Mouse (Mus musculus): ENCODE results near the gene Ube3b.

Gene Ube3b

DNA sequence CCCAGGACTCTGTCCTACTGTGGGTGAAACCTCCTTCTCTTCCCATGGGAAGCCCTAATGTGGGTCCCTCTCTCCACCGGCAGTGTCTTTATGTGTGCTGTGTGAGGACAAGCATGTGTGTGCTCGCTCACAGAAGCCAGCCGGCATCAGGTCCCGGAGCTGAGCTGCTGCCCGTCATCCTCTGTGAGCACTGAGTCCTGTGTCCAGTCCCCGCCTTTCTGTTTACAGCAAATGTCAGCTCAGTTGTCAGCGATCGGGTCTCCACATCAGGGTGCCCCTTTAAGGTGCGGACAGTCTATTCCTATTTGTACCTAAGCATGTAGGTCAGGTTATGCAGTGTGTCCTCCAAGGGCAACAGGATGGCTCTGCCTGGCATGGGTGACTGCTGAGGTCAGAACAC is 6.8 kb upstream of the Ube3b start:
- no peak for DNase-seq (ENCODE audit: low spot score in 2 of 2)

DNA sequence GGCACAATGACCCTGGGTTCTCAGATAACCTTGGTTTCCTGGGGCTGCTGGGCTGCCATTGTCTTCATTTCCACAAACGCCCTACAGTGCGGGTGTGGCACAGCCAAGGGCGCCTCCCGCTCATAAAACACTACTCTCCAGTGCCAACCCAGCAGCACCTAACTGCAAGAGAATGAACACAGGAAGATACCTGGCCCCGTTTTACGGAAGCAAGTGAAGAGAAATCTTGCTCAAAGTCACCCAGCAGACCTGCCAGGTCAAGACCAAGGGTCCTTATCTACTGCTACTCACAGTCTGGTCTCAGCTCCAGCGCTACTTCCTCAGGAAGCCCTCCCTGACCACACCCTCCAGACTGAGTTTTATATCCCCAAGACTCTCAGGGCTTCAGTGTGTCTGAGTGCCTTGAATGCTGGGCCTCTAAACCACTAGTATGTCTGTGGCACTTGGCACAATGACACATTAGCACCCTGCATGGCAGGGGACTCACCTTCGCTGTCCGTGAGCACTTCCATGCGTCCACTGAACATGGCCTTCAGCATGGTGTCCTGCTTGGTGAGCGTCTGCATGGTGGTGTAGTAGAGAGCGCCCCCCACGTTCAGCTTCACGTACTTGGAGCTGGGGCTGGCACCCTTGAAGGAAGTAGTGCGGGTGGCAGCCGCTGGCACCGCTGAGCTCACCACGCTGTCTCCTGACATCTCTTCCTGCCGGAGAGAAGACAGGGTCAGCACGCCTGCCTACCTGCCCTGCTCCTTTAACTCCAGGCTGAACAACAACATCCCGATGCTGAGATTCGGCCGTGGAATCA is 5.8 kb upstream of the Ube3b start:
- DNase-seq (ENCODE audit: low spot score in 2 of 2): peak; percentile 47 to 71

DNA sequence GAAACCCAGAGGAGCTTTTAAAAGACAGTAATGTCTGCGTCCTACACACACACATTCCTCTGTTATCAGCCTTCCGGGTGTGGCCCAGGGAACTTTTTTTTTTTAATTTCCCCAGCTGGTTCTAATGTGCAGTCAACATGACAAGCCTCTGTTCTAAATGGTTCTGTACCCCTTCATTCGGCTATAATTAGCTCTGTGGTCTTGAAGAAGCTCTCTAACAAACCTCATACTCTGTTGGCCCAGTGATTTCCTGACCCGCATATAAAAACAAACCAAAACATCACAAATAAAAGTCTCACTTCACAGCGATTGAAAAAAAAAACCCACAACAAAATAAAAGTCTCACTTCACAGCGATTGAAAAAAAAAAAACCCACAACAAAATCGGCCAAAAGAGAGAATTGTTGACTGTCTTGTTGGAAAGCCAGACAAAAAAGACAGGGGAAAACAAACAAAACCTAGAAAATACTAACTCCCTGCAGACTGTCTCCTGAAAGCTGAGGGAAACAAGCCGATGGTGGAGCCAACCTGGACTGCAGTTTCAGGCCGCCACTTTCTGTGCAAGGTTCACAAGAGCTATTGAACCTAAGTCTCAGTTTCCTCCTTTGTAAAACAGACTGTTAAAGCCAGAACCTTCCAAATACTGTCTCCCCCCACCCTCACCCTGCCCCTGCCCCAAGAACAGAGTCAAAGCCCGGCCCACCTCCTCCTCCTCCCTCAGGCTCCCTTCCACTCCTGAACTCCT is 2.1 kb upstream of the Ube3b start:
- DNase-seq (ENCODE audit: low spot score in 2 of 2): peak; percentile 39 to 41

DNA sequence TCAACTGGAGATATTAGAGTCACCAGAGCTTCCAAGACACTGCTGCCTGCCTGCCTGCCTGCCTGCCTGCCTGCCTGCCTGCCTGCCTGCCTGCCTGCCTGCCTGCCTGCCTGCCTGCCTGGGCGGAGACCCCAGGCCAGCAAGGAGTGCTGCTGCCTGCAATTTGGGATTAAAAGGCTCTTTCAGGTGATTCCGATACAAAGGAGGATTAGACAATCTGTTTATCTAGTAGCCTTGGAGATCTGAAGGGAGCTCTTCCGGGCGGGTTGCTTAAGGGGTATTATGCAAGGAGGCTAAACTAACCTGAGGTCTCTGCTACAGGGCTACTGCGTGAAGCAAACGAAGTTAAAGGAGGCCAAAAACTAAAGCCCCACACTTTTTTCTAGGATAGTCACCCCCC is 1.5 kb upstream of the Ube3b start:
- no peak for DNase-seq (ENCODE audit: low spot score in 2 of 2)

DNA sequence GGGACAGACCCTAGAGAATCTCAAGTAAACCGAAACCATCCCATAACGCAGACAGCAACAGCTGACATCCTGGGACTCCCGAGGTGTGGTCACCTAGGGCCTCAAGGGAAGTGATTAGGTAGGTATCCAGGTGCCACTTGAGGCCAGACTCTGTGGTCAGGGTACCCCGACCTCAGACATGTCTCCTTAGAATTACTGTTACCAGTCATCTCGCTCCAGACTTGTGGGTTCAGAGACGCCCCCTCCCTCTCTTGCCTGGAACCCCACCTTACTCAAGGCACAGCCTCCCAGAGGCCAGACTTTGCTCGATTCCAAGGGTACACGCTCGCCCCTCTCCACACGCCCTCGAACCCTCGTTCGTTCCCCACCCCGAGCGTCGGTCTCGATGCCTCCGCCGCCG is 644 bp upstream of the Ube3b start:
- DNase-seq (ENCODE audit: low spot score in 2 of 2): peak in 1 of 2 experiments; percentile 27

DNA sequence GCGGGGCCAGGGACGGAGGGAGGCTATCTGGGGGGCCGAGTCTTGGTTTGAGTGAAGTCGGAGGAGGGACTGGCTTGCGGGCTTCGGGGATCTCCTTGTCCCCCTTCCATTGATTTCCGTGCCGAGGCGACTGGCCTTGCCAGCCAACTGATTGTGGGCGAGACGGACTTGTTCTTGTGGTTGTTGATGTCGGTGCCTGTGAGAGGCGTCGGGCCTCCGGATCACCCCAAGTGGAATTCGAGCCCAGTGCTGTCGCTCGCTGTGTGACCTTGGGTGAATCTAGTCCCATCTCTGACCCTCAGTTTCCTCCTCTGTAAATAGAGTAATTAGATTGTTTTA is 575 bp downstream of the Ube3b start:
- no peak for DNase-seq (ENCODE audit: low spot score in 2 of 2)

DNA sequence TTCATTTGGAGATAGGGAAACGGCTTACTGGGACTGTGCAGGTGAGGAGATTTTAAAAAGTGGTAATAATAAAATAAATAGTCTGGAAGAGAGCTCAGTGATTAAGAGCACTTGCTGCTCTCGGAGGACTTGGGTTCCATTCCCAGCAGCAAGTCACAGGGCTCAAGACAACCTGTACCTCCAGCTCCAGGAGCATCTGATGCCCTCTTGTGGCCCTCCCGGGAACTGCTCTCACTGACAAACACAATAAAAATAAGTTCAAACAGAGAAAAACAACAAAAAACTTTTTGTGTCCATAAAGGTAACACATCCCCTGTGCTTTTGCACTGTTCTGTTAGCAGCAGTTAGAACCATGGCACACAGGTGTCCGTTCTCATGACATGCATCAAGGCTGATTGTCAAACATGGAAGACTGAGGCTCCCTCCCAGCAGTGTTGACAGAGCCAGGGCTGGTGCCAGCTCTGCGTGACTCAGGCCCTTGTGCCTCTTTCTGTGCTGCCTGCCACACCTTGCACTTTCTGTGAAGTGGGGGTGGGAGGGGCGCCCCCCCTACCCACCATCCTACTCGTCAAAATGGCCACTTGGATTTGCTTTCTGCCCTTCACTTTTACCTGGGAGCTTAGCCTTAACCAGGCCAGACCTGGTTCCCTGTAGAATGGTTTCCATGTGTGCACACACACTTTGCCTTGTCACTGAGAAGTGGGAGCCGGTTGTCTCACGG is 2.9 kb downstream of the Ube3b start:
- DNase-seq (ENCODE audit: low spot score in 2 of 2): no peak

DNA sequence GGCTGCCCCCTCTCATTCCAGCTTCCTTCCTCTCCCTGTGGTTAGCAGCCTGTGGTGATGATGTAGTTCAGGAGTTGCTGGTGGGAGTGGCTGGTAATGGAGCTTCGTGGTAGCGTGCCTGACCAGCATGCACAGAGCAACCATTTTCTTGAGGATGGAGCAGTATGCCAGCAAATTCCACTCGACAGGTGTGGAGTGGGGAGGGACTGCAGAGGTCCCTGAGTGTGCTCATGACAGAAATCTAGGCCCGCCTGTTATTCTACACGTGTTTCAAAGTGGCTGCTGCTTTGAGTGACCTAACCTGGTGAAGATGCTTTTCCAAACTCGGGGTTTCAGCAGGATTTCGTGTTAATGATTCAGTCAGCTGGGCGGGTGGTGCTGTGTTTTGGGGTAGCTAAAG is 4.0 kb downstream of the Ube3b start:
- no peak for DNase-seq (ENCODE audit: low spot score in 2 of 2)

DNA sequence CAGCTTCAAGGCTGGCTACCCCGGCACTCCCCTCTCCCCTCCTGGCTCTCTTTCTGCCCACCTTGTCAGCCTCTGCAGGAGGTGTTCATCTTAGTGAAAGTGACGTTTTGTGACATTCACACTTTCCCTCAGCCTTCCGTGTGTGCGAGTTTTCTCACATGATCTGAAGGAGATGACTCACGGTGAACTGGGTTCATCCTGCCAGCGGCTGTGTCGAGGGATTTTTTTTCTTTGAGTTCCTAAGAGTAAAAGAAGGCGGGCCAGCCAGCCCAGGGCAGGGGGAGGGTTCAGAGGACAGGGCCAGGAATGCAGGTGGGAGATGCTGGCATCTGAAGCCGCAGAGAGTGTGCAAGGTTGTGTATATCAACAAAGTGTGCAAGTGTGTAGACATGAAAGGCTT is 12.8 kb downstream of the Ube3b start:
- DNase-seq (ENCODE audit: low spot score in 2 of 2): no peak

DNA sequence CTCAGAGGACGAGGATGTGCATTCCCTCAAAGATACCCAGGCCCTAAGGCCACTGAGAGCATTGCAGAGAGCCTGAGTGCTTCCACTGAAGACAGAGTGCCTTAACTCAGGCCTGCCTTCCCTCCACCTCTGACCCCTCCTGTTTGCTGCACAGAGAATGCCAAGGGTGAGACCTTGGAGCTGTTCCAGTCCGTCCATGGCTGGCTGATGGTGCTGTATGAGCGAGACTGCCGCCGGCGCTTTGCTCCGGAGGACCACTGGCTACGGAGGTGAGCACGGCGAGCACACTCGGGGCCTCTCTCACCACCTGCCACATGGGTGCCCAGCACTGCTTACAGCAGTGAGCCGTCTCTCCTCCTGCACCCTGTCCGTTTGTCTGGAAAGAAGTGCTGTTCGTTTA is 26.2 kb downstream of the Ube3b start:
- DNase-seq (ENCODE audit: low spot score in 2 of 2): no peak

DNA sequence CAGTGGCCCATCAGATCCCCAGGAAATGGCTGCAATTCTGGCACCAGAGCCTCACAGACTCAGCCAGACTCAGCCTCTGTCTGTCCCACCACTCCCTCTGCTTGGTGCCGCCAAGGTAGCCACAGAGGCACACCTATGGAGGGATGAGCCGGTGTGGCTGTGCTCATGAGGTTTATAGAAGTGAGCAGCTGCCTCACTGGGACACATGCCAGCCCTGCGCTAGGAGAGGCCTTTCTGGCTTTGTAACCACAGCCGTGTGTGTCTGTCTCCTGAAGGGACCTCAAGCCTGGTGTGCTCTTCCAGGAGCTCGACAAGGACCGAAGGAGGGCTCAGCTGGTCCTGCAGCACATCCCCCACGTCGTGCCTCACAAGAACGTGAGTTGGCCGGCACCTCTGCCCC is 26.9 kb downstream of the Ube3b start:
- DNase-seq (ENCODE audit: low spot score in 2 of 2): no peak

DNA sequence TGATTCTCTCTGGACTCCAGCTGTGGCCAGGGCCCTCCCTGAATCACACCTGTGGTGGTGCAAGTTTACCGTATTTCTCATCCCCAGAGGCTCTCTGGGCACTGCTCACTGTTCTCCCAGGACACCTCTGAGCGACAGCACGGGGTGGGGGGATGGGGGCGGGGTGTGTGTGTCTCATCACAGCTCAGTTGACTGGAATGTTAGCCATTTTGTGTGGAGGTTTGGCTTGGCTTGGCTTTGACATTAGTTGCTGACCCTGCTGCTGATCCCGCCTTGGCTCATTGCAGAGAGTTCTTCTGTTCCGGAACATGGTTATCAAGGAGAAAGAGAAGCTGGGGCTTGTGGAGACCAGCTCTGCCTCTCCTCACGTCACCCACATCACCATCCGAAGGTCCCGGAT is 27.4 kb downstream of the Ube3b start:
- no peak for DNase-seq (ENCODE audit: low spot score in 2 of 2)

DNA sequence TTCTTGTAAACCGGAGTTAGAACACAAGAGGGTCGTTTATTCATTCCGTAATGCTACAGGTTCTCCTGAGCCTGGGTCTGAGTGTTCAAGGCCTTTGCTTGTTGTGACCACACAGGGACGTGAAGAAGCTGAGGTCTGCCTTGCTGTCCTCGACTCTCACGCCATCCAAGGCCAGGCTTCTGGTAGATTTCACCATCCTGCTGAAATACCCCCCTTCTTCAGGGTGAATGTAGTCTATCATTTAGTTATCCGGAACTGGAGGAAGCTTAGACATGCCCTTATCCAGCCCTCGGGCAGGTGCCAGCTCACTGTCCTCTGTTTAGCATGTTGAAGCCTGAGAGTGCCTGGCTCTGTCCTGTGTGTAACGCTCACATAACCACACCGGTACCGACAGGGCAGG is 28.4 kb downstream of the Ube3b start:
- DNase-seq (ENCODE audit: low spot score in 2 of 2): no peak

DNA sequence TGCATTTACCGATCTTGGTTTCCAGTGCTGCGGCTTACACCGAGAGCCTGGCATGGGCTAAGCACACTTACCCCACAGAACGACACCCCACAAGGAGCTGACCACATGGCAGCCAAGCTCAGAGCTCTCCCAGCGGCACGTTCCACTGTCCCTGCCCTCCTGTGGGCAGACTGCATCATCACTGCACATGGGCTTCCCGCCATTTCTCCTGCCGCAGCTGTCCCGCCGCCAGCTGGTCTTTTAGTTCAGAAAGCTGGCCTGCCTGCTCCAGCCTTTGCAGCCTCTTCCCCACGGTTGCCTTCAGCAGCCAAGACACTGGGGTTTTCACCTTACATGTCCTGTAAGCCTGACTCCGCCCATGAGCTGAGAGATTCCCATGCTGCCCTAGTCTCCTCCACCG is 30.0 kb downstream of the Ube3b start:
- no peak for DNase-seq (ENCODE audit: low spot score in 2 of 2)

DNA sequence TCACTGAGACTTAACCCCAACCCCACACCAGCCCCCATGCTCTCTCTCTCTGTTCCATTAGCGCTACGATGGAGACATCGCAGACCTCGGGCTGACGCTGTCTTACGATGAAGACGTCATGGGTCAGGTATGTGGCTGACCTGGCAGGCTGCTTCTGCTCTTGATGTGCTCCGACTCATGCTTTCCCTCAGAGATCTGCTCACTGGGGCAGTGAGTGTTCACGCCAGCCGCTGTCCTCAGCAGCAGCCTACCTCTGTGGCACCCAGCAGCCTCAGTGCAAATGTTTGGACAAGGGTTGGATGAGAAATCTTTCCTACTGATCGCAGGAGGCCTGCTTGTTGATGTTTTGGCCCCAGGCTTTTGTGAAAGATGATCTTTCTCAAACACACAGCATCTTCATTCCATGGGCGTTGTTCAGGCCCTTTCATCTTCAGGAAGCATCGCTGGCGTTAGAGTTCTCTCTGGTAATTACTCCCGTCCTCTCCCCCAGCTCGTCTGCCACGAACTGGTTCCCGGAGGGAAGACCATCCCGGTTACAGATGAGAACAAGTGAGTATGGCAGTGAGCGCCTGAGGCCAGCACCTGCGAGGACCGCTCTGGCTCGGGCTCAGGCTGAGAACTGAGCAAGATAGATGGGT is 32.1 kb downstream of the Ube3b start:
- no peak for DNase-seq (ENCODE audit: low spot score in 2 of 2)

DNA sequence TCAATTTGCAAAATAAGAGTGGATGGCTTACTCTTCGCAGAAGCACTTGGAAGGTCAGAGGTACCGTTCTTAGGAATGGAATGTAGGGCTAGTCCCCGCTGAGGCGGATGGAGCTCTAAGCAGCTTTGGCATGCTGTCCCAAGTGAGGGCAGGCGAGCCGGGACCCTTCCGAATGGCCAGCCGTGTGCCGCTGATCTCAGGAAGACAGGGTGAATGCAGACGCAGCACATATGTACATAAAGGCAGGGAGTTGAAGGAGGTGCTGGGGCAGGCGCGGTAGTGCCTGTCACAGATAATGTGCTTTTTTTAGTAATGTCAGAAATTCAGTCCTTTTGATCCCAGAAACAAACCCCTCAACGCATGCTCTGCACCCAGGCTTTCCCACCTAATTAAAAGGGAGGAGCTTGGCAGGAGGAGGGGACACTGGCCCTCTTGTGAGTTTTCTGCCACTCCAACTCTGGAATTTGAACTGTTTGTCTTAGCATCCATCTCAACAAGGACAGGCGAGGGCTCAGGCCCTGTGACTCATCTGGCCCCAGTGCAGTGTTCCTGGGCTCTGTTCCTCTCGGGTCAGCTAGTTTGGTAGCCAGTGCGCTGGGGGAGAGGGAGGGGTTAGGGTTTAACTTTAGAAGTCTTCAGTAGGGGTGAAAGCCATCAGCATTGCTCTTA is 32.8 kb downstream of the Ube3b start:
- DNase-seq (ENCODE audit: low spot score in 2 of 2): peak; percentile 39 to 45

DNA sequence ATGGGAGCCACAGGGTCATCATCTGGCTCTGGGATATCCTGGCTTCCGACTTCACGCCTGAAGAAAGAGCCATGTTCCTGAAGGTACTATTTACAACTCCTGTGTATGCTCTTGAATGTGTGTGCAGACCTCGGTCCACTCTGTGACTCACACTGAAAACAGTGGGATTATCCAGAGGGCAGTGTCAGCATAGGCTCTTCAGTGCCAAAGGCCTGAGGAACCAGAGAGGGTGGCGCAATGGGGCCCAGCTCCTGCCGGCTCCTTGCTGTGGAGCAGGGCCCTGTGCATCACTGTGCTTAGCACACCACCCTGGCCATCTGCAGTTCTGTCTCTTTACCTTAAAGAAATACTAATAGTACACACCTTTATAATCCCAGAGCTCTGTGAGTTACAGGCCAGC is 35.2 kb downstream of the Ube3b start:
- DNase-seq (ENCODE audit: low spot score in 2 of 2): no peak

DNA sequence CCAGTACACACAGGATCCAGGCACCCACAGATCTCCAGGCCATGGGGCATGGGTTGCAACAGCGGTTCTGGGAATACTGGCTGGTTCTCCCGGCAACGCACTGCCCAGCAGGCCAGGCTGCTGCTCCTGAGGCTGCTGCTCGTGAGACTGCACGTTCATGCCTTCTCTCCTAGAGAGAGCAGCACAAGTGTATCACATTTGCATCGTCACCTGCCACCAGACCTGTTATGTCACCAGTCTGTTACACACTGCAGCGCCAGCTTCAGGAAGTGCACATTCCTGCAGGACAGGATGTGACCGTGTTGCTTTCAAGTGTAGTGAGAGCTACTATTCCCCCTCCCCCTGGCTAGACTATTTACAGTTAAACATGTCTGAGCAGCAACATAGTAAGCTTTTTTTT is 36.4 kb downstream of the Ube3b start:
- no peak for DNase-seq (ENCODE audit: low spot score in 2 of 2)

DNA sequence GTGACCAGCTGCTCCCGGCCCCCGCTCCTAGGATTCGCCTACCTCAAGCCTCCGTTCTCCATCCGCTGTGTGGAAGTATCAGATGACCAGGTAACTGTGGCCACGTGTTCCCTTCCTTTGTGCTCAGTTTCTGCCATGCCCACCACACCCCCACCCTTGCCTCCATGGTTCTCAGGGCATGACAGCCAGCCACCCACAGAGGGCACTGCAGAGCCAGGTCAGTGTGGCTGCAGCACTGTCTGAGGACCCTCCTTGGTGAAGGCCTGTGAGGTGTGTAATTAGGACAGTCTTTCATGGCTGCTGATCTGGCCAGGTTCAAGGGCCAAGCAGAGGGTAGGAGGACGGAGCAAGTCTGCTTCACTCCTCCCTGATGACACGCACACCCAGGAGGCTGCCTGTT is 38.1 kb downstream of the Ube3b start:
- DNase-seq (ENCODE audit: low spot score in 2 of 2): no peak

DNA sequence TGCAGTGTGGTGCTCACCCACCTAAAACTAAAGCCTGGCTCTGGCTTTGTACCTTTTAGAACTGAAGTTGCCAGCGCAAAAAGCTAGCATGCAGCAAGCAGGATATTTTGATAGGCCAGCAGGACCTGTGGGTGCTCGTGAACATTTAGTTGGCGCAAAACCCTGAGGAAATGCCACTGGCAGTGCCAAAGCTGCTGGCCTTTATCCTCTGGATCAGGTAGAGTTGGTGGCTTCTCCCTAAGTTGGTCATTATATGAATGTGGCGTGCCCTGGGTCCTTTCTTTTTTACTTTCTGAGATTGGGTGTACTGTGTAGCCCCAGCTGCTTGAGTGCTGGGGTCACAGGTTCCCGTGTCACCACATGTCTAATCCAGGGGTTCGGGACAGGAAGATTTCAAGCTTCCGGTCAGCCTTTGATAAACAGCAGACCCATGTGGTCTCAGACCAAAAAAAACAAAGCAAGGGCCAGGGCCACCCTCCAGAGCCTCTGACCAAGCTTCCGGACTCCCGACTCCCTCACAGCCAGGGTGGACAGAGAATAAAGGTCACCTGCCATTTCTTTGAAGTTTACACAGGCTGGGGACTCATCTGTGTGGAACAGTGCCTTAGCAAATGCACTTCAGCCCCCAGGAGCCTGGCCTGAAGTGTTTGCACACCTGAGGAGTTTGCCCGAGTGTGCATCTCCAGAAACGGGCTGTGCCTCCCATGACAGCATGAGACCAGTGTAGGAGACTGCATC is 41.3 kb downstream of the Ube3b start:
- DNase-seq (ENCODE audit: low spot score in 2 of 2): no peak

DNA sequence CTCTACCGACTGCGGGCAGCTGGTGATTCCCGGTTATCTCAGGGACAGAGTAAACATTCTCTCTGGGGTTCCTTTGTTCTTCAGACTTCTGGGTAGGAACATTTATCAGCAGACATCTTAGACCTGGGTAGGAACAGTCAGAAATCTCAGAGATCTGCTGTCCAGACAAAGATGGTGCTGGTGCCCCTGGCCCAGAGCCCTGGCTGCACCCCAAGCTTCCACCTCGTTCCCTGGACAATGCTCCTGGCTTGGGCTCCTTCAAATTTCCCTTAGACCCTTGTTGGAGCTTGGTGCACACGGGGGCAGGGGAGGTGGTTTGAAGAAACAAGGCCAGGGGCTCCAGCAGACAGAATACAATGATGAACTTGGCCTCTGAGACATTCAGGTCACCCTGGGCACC is 42.2 kb downstream of the Ube3b start:
- no peak for DNase-seq (ENCODE audit: low spot score in 2 of 2)

Data from heart, adult 9 months (tissue).